Mouse (Mus musculus): ENCODE data around the gene Kif4.

- no peak for TF ChIP-seq CTCF (IDR thresholded peaks at IDR 0.05; ENCODE audit: low read depth, low read length)
- no peak for TF ChIP-seq GATA1 (IDR thresholded peaks at IDR 0.05; ENCODE audit: borderline replicate concordance, low read length)
Observed at GRCm38 (mm10) chrX:100769281-100769680, 143.7 kb downstream of the Kif4 start.
